Mouse (Mus musculus) neural tube, embryonic 12.5 days (tissue): ENCODE measurements around the gene Rasl11a. TPM values are rescaled to one million over a fixed set of nuclear protein-coding genes. Genes with fewer than 3 reads are reported as not detected.

ENCODE experiments used
- ATAC-seq: fragments of 200-750 bp; cut with Nextera tagmentation; 2 replicates; pipeline ENCODE4 v1.8.0; 2017; ENCODE audit warnings: low read depth, mild to moderate bottlenecking, moderate TSS enrichment, moderate library complexity; ENCODE audit not compliant: low FRiP score
- H3K27ac ChIP-seq: fragments of 300-500 bp; sonication (generic); 2 replicates; pipeline ENCODE4 v1.5.1; 2016
- H3K27me3 ChIP-seq: fragments of 300-500 bp; sonication (generic); replicated peaks from 2 replicates; pipeline ENCODE4 v1.6.1; 2016; ENCODE audit warnings: mild to moderate bottlenecking
- H3K36me3 ChIP-seq: fragments of 300-500 bp; sonication (generic); 2 replicates; pipeline ENCODE4 v1.6.1; 2016; ENCODE audit warnings: mild to moderate bottlenecking
- H3K4me1 ChIP-seq: fragments of 300-500 bp; sonication (generic); 2 replicates; pipeline ENCODE4 v1.6.1; 2016
- H3K4me2 ChIP-seq: fragments of 300-500 bp; sonication (generic); replicated peaks from 2 replicates; pipeline ENCODE4 v1.6.1; 2016; ENCODE audit warnings: mild to moderate bottlenecking
- H3K4me3 ChIP-seq: fragments of 300-500 bp; sonication (generic); 2 replicates; pipeline ENCODE4 v1.5.1; 2016
- H3K9ac ChIP-seq: fragments of 300-500 bp; sonication (generic); 2 replicates; pipeline ENCODE4 v1.6.1; 2016; ENCODE audit warnings: mild to moderate bottlenecking
- H3K9me3 ChIP-seq: fragments of 300-500 bp; sonication (generic); 2 replicates; pipeline ENCODE4 v1.6.1; 2016; ENCODE audit warnings: mild to moderate bottlenecking
- WGBS: fragments of 180-500 bp; shearing (Covaris S2); methylation state at CpG from one replicate; pipeline ENCODE4 v1.1.7; 2016; 5-methylcytosine and 5-hydroxymethylcytosine counted together
- polyA plus RNA-seq: library from polyadenylated mRNA; unstranded; fragments of >200 nt; fragmentation: Nextera tagmentation; extraction: Ambion mirVana; gene quantifications from 2 replicates; pipeline ENCODE4 v1.2.1, GENCODE M21; 2016

Gene Rasl11a
- polyA plus RNA-seq = 22.4 and 23.4 TPM in 2 replicates

DNA sequence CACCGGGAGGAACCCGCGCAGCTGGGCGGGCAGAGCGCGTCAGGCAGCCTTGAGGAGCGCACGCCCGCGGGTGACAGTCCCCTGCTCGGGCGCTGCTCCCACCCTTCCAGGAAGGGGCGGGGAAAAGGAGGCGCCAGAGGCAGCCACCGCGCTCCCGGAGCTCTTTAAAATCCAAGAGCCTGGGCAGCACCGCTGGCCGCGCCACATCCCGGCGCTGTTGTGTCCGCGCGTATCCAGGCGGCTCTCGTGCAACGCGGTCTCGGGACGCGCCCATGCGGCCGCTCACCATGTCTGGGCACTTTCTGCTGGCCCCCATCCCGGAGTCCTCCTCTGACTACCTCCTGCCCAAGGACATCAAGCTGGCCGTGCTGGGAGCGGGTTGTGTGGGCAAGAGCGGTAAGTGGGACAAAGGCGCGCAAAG, at the start of gene Rasl11a:
Gene Rasl11a, plus strand, starts transcription at position 127 of the 421 bp plus-strand sequence.
- Histone ChIP-seq H3K36me3 (peaks cover 4% of the 10 kb centered on the region; the same call in 1 of the 2 replicates), H3K4me3 (peak within 1 kb of the TSS; percentile 51), H3K9ac (peak within 1 kb of the TSS; percentile 65), H3K27ac (peak within 1 kb of the TSS; percentile 53), H3K9me3 (no peaks in the 10 kb centered on the region), H3K4me2 (peak within 1 kb of the TSS; percentile 77), H3K4me1 (peaks cover 13% of the 10 kb centered on the region), H3K27me3 (no peaks in the 10 kb centered on the region)
- WGBS = under 1% methylated on average over 40 of the region's 40 CpGs
- ATAC-seq = peak; percentile 93

DNA sequence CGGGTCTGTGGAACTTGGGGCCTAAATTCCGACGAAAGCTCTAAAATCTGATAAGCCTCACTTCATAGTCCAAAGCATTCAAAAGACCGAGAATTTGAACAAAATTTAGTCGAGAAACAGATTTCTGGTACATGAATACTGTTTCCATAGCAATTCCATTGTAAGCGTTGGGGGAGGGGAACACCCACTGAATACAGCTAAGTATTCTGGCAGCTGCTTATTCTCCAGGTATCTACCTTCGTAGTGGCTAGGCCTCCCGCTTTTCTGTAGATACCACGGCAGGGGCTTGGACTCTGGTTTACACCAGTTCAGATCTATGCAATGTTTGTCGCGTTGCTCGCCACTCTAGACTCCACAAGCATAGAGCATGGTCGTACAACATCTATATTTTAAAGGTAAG, 49.1 kb upstream of the Rasl11a start:
- Histone ChIP-seq H3K4me3 (no peak overlapping the region), H3K9me3 (no peaks in the 10 kb centered on the region), H3K4me2 (no peak overlapping the region), H3K4me1 (peaks cover 21% of the 10 kb centered on the region), H3K9ac (no peak overlapping the region), H3K36me3 (no peaks in the 10 kb centered on the region), H3K27me3 (no peaks in the 10 kb centered on the region), H3K27ac (no peak overlapping the region)
- WGBS = 78% methylated on average over 13 of the region's 13 CpGs
- ATAC-seq = no peak

DNA sequence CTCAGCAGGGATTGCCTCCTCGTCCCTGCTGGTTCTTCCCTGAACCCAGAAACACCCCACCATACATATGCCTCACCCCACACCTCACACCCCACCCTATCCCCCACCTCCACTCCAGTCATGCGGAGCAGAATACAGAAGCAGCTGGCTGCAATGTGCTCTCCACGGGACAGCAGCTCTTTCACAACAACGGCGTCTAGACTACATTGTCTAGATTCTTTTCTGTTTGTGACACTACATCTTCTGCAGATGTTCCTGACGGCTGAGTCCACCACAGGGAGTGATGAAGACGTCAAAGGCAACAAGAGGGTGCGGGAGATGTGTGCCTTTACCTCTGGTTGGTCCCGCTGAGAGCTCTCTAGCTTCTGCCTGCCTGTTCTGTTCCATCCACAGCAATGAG, 46.8 kb upstream of the Rasl11a start:
- no peak overlapping the region for H3K9ac ChIP-seq
- no peak overlapping the region for H3K27ac ChIP-seq
- ATAC-seq = no peak
- 41% methylated on average over 9 of the region's 9 CpGs for WGBS
- no peaks in the 10 kb centered on the region for H3K27me3 ChIP-seq
- no peak overlapping the region for H3K4me3 ChIP-seq
- no peaks in the 10 kb centered on the region for H3K36me3 ChIP-seq
- peaks cover 7% of the 10 kb centered on the region for H3K4me1 ChIP-seq
- 0 out of 2 replicates have a peak, but pooled peaks cover 8% of the 10 kb centered on the region for H3K9me3 ChIP-seq
- no peak overlapping the region for H3K4me2 ChIP-seq

DNA sequence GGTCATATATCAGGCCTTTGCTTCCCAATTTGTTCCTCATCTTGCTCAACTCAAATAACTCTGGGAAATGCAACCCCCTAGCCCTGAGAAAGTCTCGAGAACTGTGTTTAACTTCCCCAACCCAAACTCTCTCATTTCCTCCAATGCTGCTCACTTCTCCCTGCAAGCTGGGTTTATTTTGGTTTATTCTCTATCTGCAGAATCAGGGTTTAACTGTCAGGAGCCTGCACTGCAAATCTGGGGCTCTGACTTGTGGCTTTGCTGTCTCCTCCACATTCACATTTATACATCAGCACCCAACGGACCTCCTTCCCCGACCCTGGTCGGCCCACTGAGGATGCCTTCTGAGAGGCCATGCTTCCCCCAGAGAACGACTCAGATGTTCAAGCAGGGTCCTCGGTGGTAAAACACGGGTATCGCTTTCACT, 38.9 kb upstream of the Rasl11a start:
- no peak overlapping the region for H3K27ac ChIP-seq
- WGBS = 74% methylated on average over 8 of the region's 8 CpGs
- ATAC-seq = no peak
- no peaks in the 10 kb centered on the region for H3K36me3 ChIP-seq
- H3K9me3 ChIP-seq = 0 out of 2 replicates have a peak, but pooled peaks cover 8% of the 10 kb centered on the region
- H3K4me2 ChIP-seq = no peak overlapping the region
- no peak overlapping the region for H3K4me3 ChIP-seq
- no peak overlapping the region for H3K9ac ChIP-seq
- H3K4me1 ChIP-seq = no peaks in the 10 kb centered on the region
- H3K27me3 ChIP-seq = no peaks in the 10 kb centered on the region

DNA sequence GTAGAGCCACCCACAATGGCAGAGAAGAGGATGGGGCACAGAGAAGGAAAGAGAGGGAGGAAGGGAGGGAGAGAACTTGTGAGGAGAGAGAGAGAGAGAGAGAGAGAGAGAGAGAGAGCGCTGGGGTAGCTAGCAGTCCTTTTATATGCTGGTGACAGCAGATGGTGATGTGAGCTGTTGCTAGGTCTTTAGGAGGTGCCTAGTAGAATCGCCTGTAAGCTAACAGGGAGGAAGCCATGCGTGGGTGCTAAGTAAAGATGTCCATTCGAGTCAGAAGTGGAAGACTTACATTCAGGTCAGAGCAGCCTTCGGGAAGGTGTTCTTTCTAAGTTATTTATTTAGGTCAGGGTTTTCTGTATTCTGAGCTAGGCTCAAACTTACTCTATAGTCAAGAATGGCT, 34.9 kb upstream of the Rasl11a start:
- H3K36me3 ChIP-seq = no peaks in the 10 kb centered on the region
- no peak for ATAC-seq
- no peak overlapping the region for H3K4me2 ChIP-seq
- no peaks in the 10 kb centered on the region for H3K4me1 ChIP-seq
- H3K9ac ChIP-seq = no peak overlapping the region
- H3K27ac ChIP-seq = no peak overlapping the region
- H3K4me3 ChIP-seq = no peak overlapping the region
- no peaks in the 10 kb centered on the region for H3K9me3 ChIP-seq
- WGBS = 81% methylated on average over 5 of the region's 5 CpGs
- H3K27me3 ChIP-seq = no peaks in the 10 kb centered on the region

DNA sequence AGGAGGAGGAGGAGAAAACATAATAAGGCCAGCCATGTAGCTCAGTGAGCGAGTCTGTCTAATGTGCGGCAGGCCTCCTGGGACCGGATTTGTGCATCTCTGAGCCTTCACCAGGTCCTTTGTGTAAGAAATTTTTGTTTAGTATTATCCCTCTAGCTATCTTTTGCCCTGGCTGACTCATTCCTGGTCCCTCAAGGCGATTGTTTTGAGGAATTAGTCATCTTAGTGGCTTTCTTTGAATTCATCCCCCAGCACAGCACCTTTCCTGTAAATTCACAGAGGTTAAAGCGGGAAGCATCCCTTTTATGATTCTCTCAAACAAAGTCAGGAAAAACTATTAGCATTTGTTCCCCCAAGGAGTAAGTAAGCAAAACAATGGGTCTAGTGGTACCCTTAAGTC, 32.0 kb upstream of the Rasl11a start:
- H3K4me1 ChIP-seq = no peaks in the 10 kb centered on the region
- WGBS = 88% methylated on average over 5 of the region's 5 CpGs
- H3K9me3 ChIP-seq = no peaks in the 10 kb centered on the region
- H3K9ac ChIP-seq = no peak overlapping the region
- no peaks in the 10 kb centered on the region for H3K36me3 ChIP-seq
- H3K4me3 ChIP-seq = no peak overlapping the region
- no peak overlapping the region for H3K27ac ChIP-seq
- no peaks in the 10 kb centered on the region for H3K27me3 ChIP-seq
- ATAC-seq = no peak
- H3K4me2 ChIP-seq = no peak overlapping the region

DNA sequence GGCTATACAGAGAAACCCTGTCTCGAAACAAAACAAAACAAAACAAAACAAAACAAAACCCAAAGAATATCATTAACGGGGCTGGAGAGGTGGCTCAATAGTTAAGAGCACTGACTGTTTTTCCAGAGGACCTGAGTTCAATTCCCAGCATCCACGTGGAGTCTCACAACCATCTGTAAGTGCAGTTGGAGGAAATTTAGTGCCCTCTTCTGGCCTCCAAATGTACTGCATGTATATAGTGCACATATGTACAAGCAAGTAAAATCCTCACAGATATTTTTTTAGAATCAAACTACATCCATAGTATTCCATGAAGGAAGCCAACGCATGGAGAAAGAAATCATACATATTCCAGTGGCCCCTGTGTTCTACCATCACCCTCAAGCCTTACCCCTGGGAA, 31.4 kb upstream of the Rasl11a start:
- Histone ChIP-seq H3K4me1 (no peaks in the 10 kb centered on the region), H3K36me3 (no peaks in the 10 kb centered on the region), H3K9me3 (no peaks in the 10 kb centered on the region), H3K27ac (no peak overlapping the region), H3K4me2 (no peak overlapping the region), H3K9ac (no peak overlapping the region), H3K4me3 (no peak overlapping the region), H3K27me3 (no peaks in the 10 kb centered on the region)
- WGBS = 86% methylated on average over 4 of the region's 4 CpGs
- ATAC-seq = no peak

DNA sequence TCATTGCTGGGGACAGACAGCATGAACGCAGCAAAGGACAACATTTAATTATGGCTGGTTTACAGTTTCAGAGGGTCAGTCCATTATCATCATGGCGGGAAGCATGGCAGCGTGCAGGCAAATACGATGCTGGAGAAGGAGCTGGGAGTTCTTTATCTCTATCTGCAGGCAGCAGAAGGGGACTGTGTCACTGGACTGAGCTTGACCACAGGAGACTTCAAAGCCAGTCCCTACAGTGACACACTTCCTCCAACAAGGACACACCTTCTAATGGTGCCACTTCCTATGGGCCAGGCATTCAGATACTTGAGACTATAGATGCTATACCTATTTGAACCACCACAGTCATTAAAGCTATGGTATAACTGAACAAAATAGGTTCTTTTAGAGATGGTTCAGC, 29.5 kb upstream of the Rasl11a start:
- 85% methylated on average over 4 of the region's 4 CpGs for WGBS
- H3K4me2 ChIP-seq = no peak overlapping the region
- no peak overlapping the region for H3K27ac ChIP-seq
- no peak for ATAC-seq
- H3K27me3 ChIP-seq = no peaks in the 10 kb centered on the region
- no peak overlapping the region for H3K4me3 ChIP-seq
- H3K9me3 ChIP-seq = no peaks in the 10 kb centered on the region
- no peaks in the 10 kb centered on the region for H3K36me3 ChIP-seq
- no peak overlapping the region for H3K9ac ChIP-seq
- no peaks in the 10 kb centered on the region; the same call in 1 of the 2 replicates for H3K4me1 ChIP-seq

DNA sequence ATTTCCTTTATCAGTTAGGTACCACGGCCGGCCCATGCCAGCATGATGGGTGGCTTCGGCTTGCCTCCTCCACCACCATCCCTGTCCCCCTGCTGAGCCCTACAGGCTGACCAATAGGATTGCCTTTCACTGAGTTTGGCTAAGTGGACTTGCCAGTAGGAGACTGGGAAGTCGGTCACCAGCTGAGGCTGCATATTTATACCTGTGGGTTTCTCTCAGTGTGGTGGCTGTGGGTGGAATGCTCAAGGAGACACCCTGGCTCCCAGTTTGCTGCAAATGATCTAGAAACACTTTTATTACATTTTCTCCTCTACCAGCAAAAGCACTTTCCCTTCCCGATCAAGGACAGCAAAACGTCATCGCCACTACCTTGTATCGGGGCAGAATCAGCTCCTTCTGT, 27.3 kb upstream of the Rasl11a start:
- H3K9me3 ChIP-seq = no peaks in the 10 kb centered on the region
- H3K4me1 ChIP-seq = no peaks in the 10 kb centered on the region; the same call in 1 of the 2 replicates
- no peak overlapping the region for H3K4me2 ChIP-seq
- H3K27me3 ChIP-seq = no peaks in the 10 kb centered on the region
- H3K4me3 ChIP-seq = no peak overlapping the region
- ATAC-seq = no peak
- WGBS = 89% methylated on average over 8 of the region's 8 CpGs
- H3K9ac ChIP-seq = no peak overlapping the region
- no peaks in the 10 kb centered on the region for H3K36me3 ChIP-seq
- H3K27ac ChIP-seq = no peak overlapping the region

DNA sequence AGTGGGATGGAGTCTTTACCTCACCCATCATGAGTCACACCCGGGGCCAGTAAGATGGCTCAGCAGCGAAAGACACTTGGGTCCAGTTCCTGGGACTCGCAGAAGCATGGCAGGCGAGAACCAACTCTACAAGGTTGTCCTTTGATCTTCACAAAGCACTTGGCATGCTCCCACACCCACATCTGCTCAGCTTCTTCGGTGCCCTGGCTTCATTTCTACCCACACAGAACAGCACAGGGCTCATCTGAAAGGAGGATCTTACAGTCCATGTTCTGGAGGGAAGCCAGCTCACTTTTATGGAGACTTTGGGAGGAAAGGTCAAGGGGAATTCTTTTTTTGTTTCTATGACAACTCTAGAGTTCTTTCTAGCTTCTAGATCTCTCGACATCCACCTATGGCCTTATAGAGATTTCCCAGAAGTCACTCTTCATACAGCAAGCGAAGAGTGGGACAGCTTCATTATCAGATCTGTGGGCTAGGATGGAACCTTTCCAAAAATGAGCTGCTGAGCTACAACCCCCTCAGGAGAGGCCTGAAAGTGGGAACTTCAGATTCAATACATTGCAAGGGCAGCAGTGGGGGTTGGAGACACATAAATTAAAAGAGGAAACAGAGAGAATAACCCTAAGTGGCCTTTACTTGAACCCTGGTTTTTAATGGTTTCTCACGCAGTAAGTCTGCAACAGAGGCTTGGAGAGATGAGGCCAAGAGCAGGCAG, 25.8 kb upstream of the Rasl11a start:
- H3K9ac ChIP-seq = no peak overlapping the region
- H3K4me2 ChIP-seq = no peak overlapping the region
- ATAC-seq = no peak
- H3K9me3 ChIP-seq = no peaks in the 10 kb centered on the region
- no peaks in the 10 kb centered on the region; the same call in 1 of the 2 replicates for H3K4me1 ChIP-seq
- H3K36me3 ChIP-seq = no peaks in the 10 kb centered on the region
- no peak overlapping the region for H3K4me3 ChIP-seq
- H3K27ac ChIP-seq = no peak overlapping the region
- no peaks in the 10 kb centered on the region for H3K27me3 ChIP-seq
- 69% methylated on average over 8 of the region's 8 CpGs for WGBS

DNA sequence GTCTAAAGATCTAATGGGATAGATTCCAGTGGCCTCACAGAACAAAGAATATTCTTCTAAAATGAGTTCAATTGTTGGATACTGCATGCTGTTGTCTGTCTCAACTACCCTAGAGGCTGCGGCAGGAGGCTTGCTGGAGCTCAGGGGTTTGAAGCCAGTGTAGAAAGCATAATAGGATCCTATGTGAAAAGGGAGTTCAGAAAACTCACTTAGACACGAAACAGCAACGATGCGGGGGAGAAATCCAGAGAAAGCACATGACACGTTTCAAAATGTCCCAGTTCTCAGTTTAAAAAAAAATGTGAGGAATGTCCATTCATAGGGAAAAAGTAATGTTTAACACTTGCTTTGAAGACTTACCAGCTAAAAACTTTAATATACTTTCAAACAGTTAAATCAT, 21.9 kb upstream of the Rasl11a start:
- Histone ChIP-seq H3K9me3 (no peaks in the 10 kb centered on the region), H3K4me3 (no peak overlapping the region), H3K27me3 (no peaks in the 10 kb centered on the region), H3K4me2 (no peak overlapping the region), H3K36me3 (no peaks in the 10 kb centered on the region), H3K9ac (no peak overlapping the region), H3K27ac (no peak overlapping the region), H3K4me1 (no peaks in the 10 kb centered on the region; the same call in 1 of the 2 replicates)
- 86% methylated on average over 5 of the region's 5 CpGs for WGBS
- no peak for ATAC-seq

DNA sequence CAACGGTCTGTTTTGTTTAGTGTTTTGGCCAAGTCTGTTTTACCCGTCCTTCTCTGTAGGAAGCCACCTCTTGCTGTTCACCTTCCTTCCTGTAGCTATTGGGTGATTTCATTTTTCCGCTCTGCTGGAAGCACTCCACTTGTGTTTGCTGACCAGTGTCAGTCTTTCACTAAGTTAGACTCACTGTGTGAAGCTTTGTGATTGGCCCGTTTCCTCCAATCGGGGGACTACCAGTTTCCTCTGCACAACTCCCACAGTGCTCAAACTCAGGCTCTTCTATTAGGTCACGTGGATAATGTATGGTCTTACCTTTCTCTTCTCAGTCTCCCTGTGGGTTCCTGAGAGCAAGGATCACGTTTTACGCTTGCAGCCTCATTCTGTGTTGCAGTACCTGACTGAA, 15.3 kb upstream of the Rasl11a start:
- Histone ChIP-seq H3K27me3 (no peaks in the 10 kb centered on the region), H3K9me3 (no peaks in the 10 kb centered on the region), H3K4me2 (no peak overlapping the region), H3K27ac (no peak overlapping the region), H3K9ac (no peak overlapping the region), H3K4me3 (no peak overlapping the region), H3K36me3 (peaks cover 4% of the 10 kb centered on the region), H3K4me1 (peaks cover 10% of the 10 kb centered on the region)
- 52% methylated on average over 8 of the region's 8 CpGs for WGBS
- no peak for ATAC-seq

DNA sequence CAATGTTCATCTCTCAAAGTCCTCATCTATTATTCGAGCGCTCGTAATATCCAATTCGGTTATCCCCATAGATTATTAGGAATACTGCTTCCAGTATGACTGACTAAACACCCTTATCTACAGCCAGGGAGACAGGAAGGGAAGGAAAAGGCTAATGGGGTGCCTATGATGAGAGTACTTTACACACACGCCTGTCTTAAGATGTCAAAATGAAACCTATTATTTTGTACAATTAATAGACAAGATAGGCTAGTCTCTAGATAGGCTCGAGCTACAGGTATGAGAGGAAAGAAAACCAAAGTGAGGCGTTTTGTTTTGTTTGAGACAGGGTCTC, 12.5 kb upstream of the Rasl11a start:
- H3K9me3 ChIP-seq = no peaks in the 10 kb centered on the region
- peaks cover 11% of the 10 kb centered on the region for H3K4me1 ChIP-seq
- peak overlapping the region; percentile 18; the same call in 1 of the 2 replicates for H3K9ac ChIP-seq
- no peaks in the 10 kb centered on the region for H3K27me3 ChIP-seq
- WGBS = 59% methylated on average over 7 of the region's 7 CpGs
- H3K27ac ChIP-seq = peak overlapping the region; percentile 34
- no peak; the same call in 1 of the 2 replicates for ATAC-seq
- peaks cover 32% of the 10 kb centered on the region for H3K36me3 ChIP-seq
- H3K4me3 ChIP-seq = peak overlapping the region; percentile 90; the same call in 1 of the 2 replicates
- peak overlapping the region; percentile 80 for H3K4me2 ChIP-seq
